ENCODE assay signal across 8 mouse cellular contexts in genomic region chr7:145031275-145031674, GRCm38 (mm10).
A peak's percentile ranks its signal among the peaks of the same experiment; 100 is the strongest.
DNase-seq lines count a peak whose midpoint lies in the region; ATAC-seq and TF ChIP-seq lines count a peak whose summit lies in the region.

No protein-coding gene starts in this region.

- H3K4me3 ChIP-seq in lung, adult 2 months (replicated peaks; ENCODE audit: extremely low read depth, low read depth, low read length) = peak overlapping the region; percentile 36
- H3K4me3 ChIP-seq in forebrain, embryonic 14.5 days (ENCODE audit: low read depth, low read length) = peak overlapping the region; percentile 28
- H3K4me3 ChIP-seq in limb, embryonic 12.5 days (replicated peaks) = peak overlapping the region; percentile 31
- H3K4me3 ChIP-seq in neural tube, embryonic 15.5 days (replicated peaks) = peak overlapping the region; percentile 41

- H3K9ac ChIP-seq in forebrain, embryonic 14.5 days (ENCODE audit: low read length) = no peak overlapping the region
- no peak overlapping the region for H3K9ac ChIP-seq in limb, embryonic 12.5 days (replicated peaks)
- H3K9ac ChIP-seq in neural tube, embryonic 15.5 days (replicated peaks) = peak overlapping the region; percentile 43

- H3K27ac ChIP-seq in forebrain, embryonic 14.5 days (ENCODE audit: low read depth, low read length) = no peak overlapping the region
- H3K27ac ChIP-seq in limb, embryonic 12.5 days = peak overlapping the region; percentile 87
- 0 out of 2 replicates have a peak overlapping the region, but pooled peaks have one; percentile 23 for H3K27ac ChIP-seq in neural tube, embryonic 15.5 days (replicated peaks)

- no peak for TF ChIP-seq POLR2A in lung, adult 2 months (IDR thresholded peaks at IDR 0.05; ENCODE audit: borderline replicate concordance, extremely low read depth, low read depth, low read length)

- no peaks in the 10 kb centered on the region for H3K36me3 ChIP-seq in forebrain, embryonic 14.5 days (ENCODE audit: control insufficient read depth, insufficient read depth, low read length)
- no peaks in the 10 kb centered on the region for H3K36me3 ChIP-seq in limb, embryonic 12.5 days
- H3K36me3 ChIP-seq in neural tube, embryonic 15.5 days = no peaks in the 10 kb centered on the region

- peaks cover 10% of the 10 kb centered on the region for H3K4me1 ChIP-seq in lung, adult 2 months (ENCODE audit: control insufficient read depth, insufficient read depth, low read length)
- peaks cover 3% of the 10 kb centered on the region; the same call in 1 of the 2 replicates for H3K4me1 ChIP-seq in forebrain, embryonic 14.5 days (ENCODE audit: control insufficient read depth, insufficient read depth, low read length)
- H3K4me1 ChIP-seq in limb, embryonic 12.5 days (replicated peaks) = peaks cover 22% of the 10 kb centered on the region
- H3K4me1 ChIP-seq in neural tube, embryonic 15.5 days = peaks cover 14% of the 10 kb centered on the region

- 29% methylated on average over 7 of the region's 7 CpGs for WGBS in lung, adult 2 months
- WGBS in forebrain, embryonic 14.5 days = 9% methylated on average over 7 of the region's 7 CpGs
- 6% methylated on average over 7 of the region's 7 CpGs for WGBS in limb, embryonic 12.5 days
- WGBS in neural tube, embryonic 15.5 days = 14% methylated on average over 7 of the region's 7 CpGs

- TF ChIP-seq CTCF in lung, adult 2 months (IDR thresholded peaks at IDR 0.05; ENCODE audit: insufficient read depth, low read length) = no peak

- H3K27me3 ChIP-seq in forebrain, embryonic 14.5 days (replicated peaks; ENCODE audit: control insufficient read depth, insufficient read depth, low read length) = no peaks in the 10 kb centered on the region; the same call in 1 of the 2 replicates
- no peaks in the 10 kb centered on the region for H3K27me3 ChIP-seq in limb, embryonic 12.5 days
- H3K27me3 ChIP-seq in neural tube, embryonic 15.5 days (replicated peaks) = peaks cover 13% of the 10 kb centered on the region

- H3K4me2 ChIP-seq in forebrain, embryonic 14.5 days (ENCODE audit: low read length) = peak overlapping the region; percentile 73
- H3K4me2 ChIP-seq in limb, embryonic 12.5 days = peak overlapping the region; percentile 59
- peak overlapping the region; percentile 85 for H3K4me2 ChIP-seq in neural tube, embryonic 15.5 days

- no peaks in the 10 kb centered on the region for H3K9me3 ChIP-seq in forebrain, embryonic 14.5 days (replicated peaks; ENCODE audit: control insufficient read depth, low read length)
- H3K9me3 ChIP-seq in limb, embryonic 12.5 days = no peaks in the 10 kb centered on the region
- H3K9me3 ChIP-seq in neural tube, embryonic 15.5 days (replicated peaks) = no peaks in the 10 kb centered on the region

- ATAC-seq in forebrain, embryonic 14.5 days = peak; percentile 19; the same call in 1 of the 2 replicates
- peak; percentile 22 for ATAC-seq in limb, embryonic 12.5 days (ENCODE audit: insufficient number of reproducible peaks, insufficient read depth, low FRiP score, low TSS enrichment, low read depth)
- peak; percentile 51 for ATAC-seq in neural tube, embryonic 15.5 days (ENCODE audit: low FRiP score)

- no peak for DNase-seq in lung, adult 2 months
- no peak for DNase-seq in lung, adult 18-20 months
- DNase-seq in forebrain, embryonic 14.5 days (ENCODE audit: low spot score) = no peak
- no peak for DNase-seq in B cell, adult 2 months
- DNase-seq in frontal cortex, postnatal 25 days (ENCODE audit: low spot score in 2 of 2) = no peak
- DNase-seq in spleen, postnatal 4 days (ENCODE audit: low spot score in 2 of 2) = no peak
